Mouse (Mus musculus) heart, embryonic 14.5 days (tissue): ENCODE data around the gene Eno4. TPM values are rescaled to one million over a fixed set of nuclear protein-coding genes. Genes with fewer than 3 reads are reported as not detected.

Experiments
- ATAC-seq: fragments of 200-750 bp; cut with Nextera tagmentation; 2 replicates; pipeline ENCODE4 v1.8.0; 2017; ENCODE audit warnings: low read depth, moderate TSS enrichment; ENCODE audit not compliant: insufficient number of reproducible peaks, insufficient read depth, low FRiP score
- H3K27ac ChIP-seq, 2 experiments: fragments of 200-500 bp in 1 of 2; fragments of 300-500 bp in 1 of 2; sonication (generic) in 1 of 2; replicated peaks in 1 of 2; 2 replicates each; pipeline ENCODE4 v1.5.1; 2012 to 2014; ENCODE audit warnings: low read depth in 2 of 2, low read length in 2 of 2, control low read depth in 1 of 2, mild to moderate bottlenecking in 1 of 2, mixed read lengths in 1 of 2; ENCODE audit not compliant: control insufficient read depth in 1 of 2, insufficient read depth in 1 of 2
- H3K27me3 ChIP-seq: fragments of 300-500 bp; sonication (generic); 2 replicates; pipeline ENCODE4 v1.6.1; 2014; ENCODE audit warnings: mild to moderate bottlenecking, low read length, control low read depth; ENCODE audit not compliant: control insufficient read depth, insufficient read depth
- H3K36me3 ChIP-seq: fragments of 300-500 bp; sonication (generic); 2 replicates; pipeline ENCODE4 v1.6.1; 2014; ENCODE audit warnings: mild to moderate bottlenecking, control low read depth, low read length, mixed read lengths; ENCODE audit not compliant: control insufficient read depth, insufficient read depth
- H3K4me1 ChIP-seq, 2 experiments: fragments of 200-500 bp in 1 of 2; fragments of 300-500 bp in 1 of 2; sonication (generic) in 1 of 2; 2 replicates each; pipeline ENCODE4 v1.6.1; 2012 to 2014; ENCODE audit warnings: low read length in 2 of 2, control low read depth in 1 of 2, mixed read lengths in 1 of 2; ENCODE audit not compliant: control insufficient read depth in 2 of 2, insufficient read depth in 2 of 2
- H3K4me2 ChIP-seq: fragments of 300-500 bp; sonication (generic); 2 replicates; pipeline ENCODE4 v1.6.1; 2014; ENCODE audit warnings: mild to moderate bottlenecking, low read length
- H3K4me3 ChIP-seq, 2 experiments: fragments of 200-500 bp in 1 of 2; fragments of 300-500 bp in 1 of 2; sonication (generic) in 1 of 2; 2 replicates each; pipeline ENCODE4 v1.5.1; 2012 to 2014; ENCODE audit warnings: low read length in 2 of 2, mild to moderate bottlenecking in 2 of 2, control low read depth in 1 of 2, low read depth in 1 of 2, moderate library complexity in 1 of 2; ENCODE audit not compliant: control insufficient read depth in 1 of 2, insufficient read depth in 1 of 2
- H3K9ac ChIP-seq: fragments of 300-500 bp; sonication (generic); 2 replicates; pipeline ENCODE4 v1.6.1; 2014; ENCODE audit warnings: mild to moderate bottlenecking, low read length
- H3K9me3 ChIP-seq: fragments of 300-500 bp; sonication (generic); 2 replicates; pipeline ENCODE4 v1.6.1; 2016; ENCODE audit warnings: low read length, control low read depth; ENCODE audit not compliant: control insufficient read depth
- WGBS: fragments of 180-500 bp; shearing (Covaris S2); extraction: QIAGEN DNeasy Blood & Tissue Kit; methylation state at CpG from one replicate; pipeline ENCODE4 v1.1.7; 2014; 5-methylcytosine and 5-hydroxymethylcytosine counted together
- microRNA-seq: library from miRNA; unstranded; fragments of <30 nt; microRNA quantifications from one replicate; pipeline ENCODE4, GENCODE M21; 2016
- polyA plus RNA-seq: library from polyadenylated mRNA; unstranded; fragments of >200 nt; fragmentation: Nextera tagmentation; extraction: Ambion mirVana; gene quantifications from 2 replicates; pipeline ENCODE4 v1.2.1, GENCODE M21; 2014

The Eno4 gene
- polyA plus RNA-seq, 1 experiment from 2014 or later: 0.30 TPM

DNA sequence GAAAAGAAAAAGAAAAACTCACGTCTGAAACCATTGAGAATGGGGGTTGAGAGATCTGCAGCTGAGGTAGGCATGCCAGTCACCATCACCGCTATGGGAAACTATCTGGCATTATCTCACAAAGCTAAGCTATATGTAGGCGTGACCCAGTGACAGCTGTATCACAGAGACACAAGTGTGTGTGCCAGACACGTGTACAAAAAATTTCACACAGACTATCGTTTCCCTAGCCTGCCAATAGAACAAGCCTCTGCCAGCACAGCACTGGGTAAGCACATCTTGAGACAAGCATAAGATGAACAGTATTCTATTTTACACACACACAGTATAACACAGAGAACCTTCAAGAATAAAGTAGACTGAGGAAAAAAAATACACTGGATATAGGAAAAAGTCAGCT, 67.6 kb downstream of the Eno4 start:
- H3K27me3 ChIP-seq: peaks cover 12% of the 10 kb centered on the region
- no peak for ATAC-seq
- 51% methylated on average over 5 of the region's 5 CpGs for WGBS
- no peak overlapping the region for H3K4me3 ChIP-seq
- no peaks in the 10 kb centered on the region for H3K36me3 ChIP-seq
- no peaks in the 10 kb centered on the region for H3K4me1 ChIP-seq
- H3K9ac ChIP-seq: no peak overlapping the region
- H3K9me3 ChIP-seq: no peaks in the 10 kb centered on the region
- H3K4me2 ChIP-seq: no peak overlapping the region
- H3K27ac ChIP-seq: no peak overlapping the region

Small RNA genes lying within 50 kb of the gene (microRNA-seq; reads per million reads assigned to microRNA genes)
- gene Mir3086: 2.0 reads per million

Other genes starting within 250 kb of the Eno4 start
- gene Pnliprp1, start 214.5 kb upstream of the Eno4 start, polyA plus RNA-seq: 0.50 and 1.2 TPM in 2 replicates
- gene Pnliprp2, start 183.7 kb upstream of the Eno4 start, polyA plus RNA-seq: 0.12 TPM in 1 of 2 replicates, not detected in the other
- gene 1700019N19Rik, start 149.0 kb upstream of the Eno4 start, polyA plus RNA-seq: not detected in 2 replicates
- gene Hspa12a, start 229 bp downstream of the Eno4 start, polyA plus RNA-seq: 8.3 and 8.4 TPM in 2 replicates
- 0.86 and 1.0 TPM in 2 replicates for gene Shtn1, start 132.7 kb downstream of the Eno4 start, polyA plus RNA-seq
- gene Vax1, start 226.6 kb downstream of the Eno4 start, polyA plus RNA-seq: not detected in 2 replicates